Mouse (Mus musculus) right cerebral cortex, postnatal 36 days (tissue): ENCODE measurements around the gene Aasdh.
A peak's percentile ranks its signal among the peaks of the same experiment; 100 is the strongest.

Experiments used
- DNase-seq, 2 experiments: peaks; one replicate each; pipeline ENCODE4 v3.0.0; 2022; ENCODE audit warnings: low spot score in 2 of 2, mixed read lengths in 1 of 2

Aasdh gene

DNA sequence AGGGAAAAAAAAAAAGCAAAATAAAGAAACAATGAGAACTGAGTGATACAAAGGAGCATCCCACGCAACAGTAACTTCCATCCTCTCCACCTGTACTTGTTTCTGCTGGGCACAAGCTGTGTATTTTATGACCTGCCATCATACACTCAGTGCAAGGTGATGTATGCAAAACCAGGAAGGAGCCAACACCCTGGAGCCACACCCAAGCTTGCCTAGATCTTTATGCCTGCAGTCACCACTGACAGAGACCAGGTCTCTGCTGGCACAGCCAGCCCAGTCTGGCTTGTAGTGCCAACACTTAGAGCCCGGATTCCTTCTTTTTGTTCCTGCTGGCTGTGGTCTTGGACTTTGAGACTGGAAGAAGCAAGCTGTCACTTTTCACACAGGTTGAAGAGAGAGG lies 63.5 kb downstream of the Aasdh start:
- no peak for DNase-seq

- DNase-seq, result no peak
These were observed 65.5 kb downstream of the Aasdh start for GRCm38 (mm10) chr5:76839786-76840185.

GRCm38 (mm10) chr5:76837018-76837417 lies 68.3 kb downstream of the Aasdh start:
- DNase-seq, result peak; percentile 23 to 47

GRCm38 (mm10) chr5:76832529-76833210 lies 72.6 kb downstream of the Aasdh start:
- no peak for DNase-seq

DNA sequence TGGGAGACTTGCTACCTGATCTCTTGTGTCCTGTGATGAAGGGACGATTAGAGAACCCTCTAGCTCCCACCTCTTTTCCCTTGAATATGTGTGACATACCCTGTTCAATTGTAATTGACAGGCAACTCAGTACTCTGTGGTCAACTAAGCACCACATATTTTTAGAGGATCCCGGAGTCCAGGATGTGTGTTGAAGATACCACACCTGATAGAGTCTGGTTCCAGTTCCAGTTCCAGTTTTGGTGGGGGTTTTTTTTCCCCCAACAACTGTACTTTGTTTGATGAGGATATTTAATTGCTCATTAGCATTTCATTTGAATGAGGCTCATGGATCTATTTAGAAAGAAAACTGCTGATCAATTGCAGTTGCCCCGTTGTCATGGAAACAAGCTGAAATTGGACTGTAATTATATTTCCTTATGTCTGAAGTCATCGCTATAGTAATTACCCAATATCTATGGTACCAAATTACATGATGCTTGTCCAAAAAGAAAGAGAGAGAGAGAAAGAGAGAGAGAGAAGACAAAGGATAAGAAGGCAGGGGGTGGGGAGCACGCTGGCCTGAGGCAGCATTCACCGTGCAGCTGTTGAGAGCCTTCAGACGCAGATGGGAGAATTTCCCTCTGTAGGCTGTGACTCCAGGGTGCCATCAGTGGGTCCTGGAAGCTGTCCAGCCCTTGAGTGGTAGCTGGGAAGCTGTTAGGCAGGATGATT lies 76.6 kb downstream of the Aasdh start:
- no peak for DNase-seq
